Mouse (Mus musculus) C2C12 (cell line): ENCODE data around the gene Shank1. TPM values are rescaled to one million over a fixed set of nuclear protein-coding genes. Genes with fewer than 3 reads are reported as not detected.

Source experiments
- H3K27me3 ChIP-seq: one replicate; pipeline ENCODE4 v1.6.1; 2011; ENCODE audit not compliant: control insufficient read depth, insufficient read depth, insufficient read length
- H3K36me3 ChIP-seq: one replicate; pipeline ENCODE4 v1.6.1; 2011; ENCODE audit not compliant: control insufficient read depth, insufficient read depth
- H3K4me3 ChIP-seq: one replicate; pipeline ENCODE4 v1.5.1; 2011; ENCODE audit warnings: mild to moderate bottlenecking, control low read depth; ENCODE audit not compliant: poor library complexity, insufficient read depth, severe bottlenecking
- H3K79me2 ChIP-seq: one replicate; pipeline ENCODE4 v1.6.1; 2011; ENCODE audit not compliant: control insufficient read depth, insufficient read depth
- H3K79me3 ChIP-seq: one replicate; pipeline ENCODE4 v1.6.1; 2011; ENCODE audit warnings: low read depth, control low read depth
- H3ac ChIP-seq: one replicate; pipeline ENCODE3; 2011; ENCODE audit warnings: low read depth; ENCODE audit not compliant: control insufficient read depth, insufficient read length
- CEBPB ChIP-seq: IDR thresholded peaks from one replicate; pipeline ENCODE4 v1.6.1; 2011; ENCODE audit warnings: low read depth, mild to moderate bottlenecking, control low read depth, moderate library complexity
- CTCF ChIP-seq: IDR thresholded peaks from one replicate; pipeline ENCODE4 v1.5.1; 2011; ENCODE audit not compliant: control insufficient read depth, insufficient read depth, insufficient read length
- FOSL1 ChIP-seq: IDR thresholded peaks from one replicate; pipeline ENCODE4 v1.8.0; 2011; ENCODE audit warnings: mild to moderate bottlenecking, low read length; ENCODE audit not compliant: poor library complexity, insufficient read depth, severe bottlenecking
- MAX ChIP-seq: IDR thresholded peaks from one replicate; pipeline ENCODE4 v1.6.1; 2011; ENCODE audit warnings: mild to moderate bottlenecking, control low read depth
- MYOD1 ChIP-seq: IDR thresholded peaks from one replicate; pipeline ENCODE4 v1.6.1; 2011; ENCODE audit warnings: low read depth; ENCODE audit not compliant: control insufficient read depth, insufficient read length
- MYOG ChIP-seq: IDR thresholded peaks from one replicate; pipeline ENCODE4 v1.6.1; 2011; ENCODE audit not compliant: control insufficient read depth, insufficient read length; ENCODE audit errors: extremely low read depth
- USF1 ChIP-seq: IDR thresholded peaks from one replicate; pipeline ENCODE4 v1.6.1; 2011; ENCODE audit warnings: low read depth, mild to moderate bottlenecking, control low read depth, moderate library complexity
- polyA plus RNA-seq: library from polyadenylated mRNA; unstranded; fragments of >200 nt; fragmentation: generic; extraction: Trizol; gene quantifications from one replicate; pipeline ENCODE4 v1.2.1, GENCODE M21; 2012; ENCODE audit warnings: missing spikeins

Shank1 gene
- polyA plus RNA-seq, 1 experiment: under 0.01 TPM

- no peaks in the 10 kb centered on the region for H3K79me2 ChIP-seq
- H3ac ChIP-seq: no peak overlapping the region
- peaks cover 87% of the 10 kb centered on the region for H3K27me3 ChIP-seq
- no peaks in the 10 kb centered on the region for H3K36me3 ChIP-seq
- no peaks in the 10 kb centered on the region for H3K79me3 ChIP-seq
- H3K4me3 ChIP-seq: no peak overlapping the region
- TF ChIP-seq MAX (no peak), MYOD1 (no peak), FOSL1 (no peak), MYOG (no peak), CEBPB (no peak)
These were observed 46.8 kb downstream of the Shank1 start for GRCm38 (mm10) chr7:44356590-44357481.

- Histone ChIP-seq H3K79me3 (no peaks in the 10 kb centered on the region), H3K79me2 (no peaks in the 10 kb centered on the region), H3K27me3 (peaks cover 84% of the 10 kb centered on the region), H3K36me3 (no peaks in the 10 kb centered on the region), H3K4me3 (no peak overlapping the region), H3ac (no peak overlapping the region)
- TF ChIP-seq MAX (no peak), MYOD1 (no peak), MYOG (no peak), CTCF (no peak), CEBPB (no peak), USF1 (no peak), FOSL1 (no peak)
These were observed 47.5 kb downstream of the Shank1 start for GRCm38 (mm10) chr7:44357531-44357930.

GRCm38 (mm10) chr7:44358012-44358411 is 48.0 kb downstream of the Shank1 start:
- Histone ChIP-seq H3K4me3 (no peak overlapping the region), H3ac (no peak overlapping the region)
- TF ChIP-seq CEBPB (no peak), CTCF (no peak), FOSL1 (no peak), MYOG (no peak), USF1 (no peak), MAX (no peak), MYOD1 (no peak)

GRCm38 (mm10) chr7:44358886-44359654 is 49.0 kb downstream of the Shank1 start:
- no peaks in the 10 kb centered on the region for H3K79me3 ChIP-seq
- H3K27me3 ChIP-seq: peaks cover 77% of the 10 kb centered on the region
- no peak overlapping the region for H3ac ChIP-seq
- no peak for TF ChIP-seq MYOG
- TF ChIP-seq MAX: no peak
- no peak for TF ChIP-seq USF1
- no peak for TF ChIP-seq CEBPB
- TF ChIP-seq FOSL1: no peak
- TF ChIP-seq CTCF: no peak
- no peak for TF ChIP-seq MYOD1
- H3K4me3 ChIP-seq: no peak overlapping the region
- no peaks in the 10 kb centered on the region for H3K79me2 ChIP-seq
- no peaks in the 10 kb centered on the region for H3K36me3 ChIP-seq

More at GRCm38 (mm10) chr7:44358012-44358411, 48.0 kb downstream of the Shank1 start:
- Histone ChIP-seq H3K79me2 (no peaks in the 10 kb centered on the region), H3K36me3 (no peaks in the 10 kb centered on the region), H3K79me3 (no peaks in the 10 kb centered on the region), H3K27me3 (peaks cover 84% of the 10 kb centered on the region)

GRCm38 (mm10) chr7:44359908-44360672 is 50.0 kb downstream of the Shank1 start:
- Histone ChIP-seq H3K4me3 (no peak overlapping the region), H3K79me2 (no peaks in the 10 kb centered on the region)
- TF ChIP-seq MYOG: no peak
- no peak for TF ChIP-seq MAX
- TF ChIP-seq CEBPB: no peak
- TF ChIP-seq MYOD1: no peak

More at GRCm38 (mm10) chr7:44359908-44360672, 50.0 kb downstream of the Shank1 start:
- no peaks in the 10 kb centered on the region for H3K36me3 ChIP-seq
- peaks cover 73% of the 10 kb centered on the region for H3K27me3 ChIP-seq
- no peak overlapping the region for H3ac ChIP-seq
- no peaks in the 10 kb centered on the region for H3K79me3 ChIP-seq
